Mouse (Mus musculus): ENCODE results near the gene Gnao1. TPM values are rescaled to one million over a fixed set of nuclear protein-coding genes. Genes with fewer than 3 reads are reported as not detected.

Gnao1 gene
- polyA plus RNA-seq, 1 experiment from 2014 or later, result 215 TPM

- ATAC-seq, result no peak
- Histone ChIP-seq H3K36me3 (ENCODE audit: control insufficient read depth, insufficient read depth, low read length) (peaks cover 39% of the 10 kb centered on the region), H3K9me3 (ENCODE audit: control insufficient read depth, low read length) (no peaks in the 10 kb centered on the region), H3K27ac (ENCODE audit: low read depth, low read length) (no peak overlapping the region), H3K27me3 (replicated peaks; ENCODE audit: control insufficient read depth, insufficient read depth, low read length) (no peaks in the 10 kb centered on the region), H3K4me3 (ENCODE audit: low read length) (no peak overlapping the region), H3K4me1 (ENCODE audit: control insufficient read depth, insufficient read depth, low read depth, low read length) (no peaks in the 10 kb centered on the region), H3K4me2 (ENCODE audit: low read length) (no peak overlapping the region), H3K9ac (ENCODE audit: low read depth, low read length) (no peak overlapping the region)
- WGBS, result 73% methylated on average over 7 of the region's 7 CpGs
Observed at GRCm38 (mm10) chr8:93969626-93970340, 160.0 kb downstream of the Gnao1 start.

- Histone ChIP-seq H3K4me3 (ENCODE audit: low read length) (no peak overlapping the region), H3K27ac (ENCODE audit: low read depth, low read length) (no peak overlapping the region), H3K9ac (ENCODE audit: low read depth, low read length) (no peak overlapping the region), H3K9me3 (ENCODE audit: control insufficient read depth, low read length) (no peaks in the 10 kb centered on the region), H3K27me3 (replicated peaks; ENCODE audit: control insufficient read depth, insufficient read depth, low read length) (no peaks in the 10 kb centered on the region), H3K36me3 (ENCODE audit: control insufficient read depth, insufficient read depth, low read length) (peaks cover 33% of the 10 kb centered on the region), H3K4me2 (ENCODE audit: low read length) (no peak overlapping the region), H3K4me1 (ENCODE audit: control insufficient read depth, insufficient read depth, low read depth, low read length) (no peaks in the 10 kb centered on the region)
- ATAC-seq, result no peak
- 91% methylated on average over 10 of the region's 10 CpGs for WGBS
Observed at GRCm38 (mm10) chr8:93971451-93971850, 161.7 kb downstream of the Gnao1 start.

- H3K27me3 ChIP-seq (replicated peaks; ENCODE audit: control insufficient read depth, insufficient read depth, low read length), result no peaks in the 10 kb centered on the region
- H3K9me3 ChIP-seq (ENCODE audit: control insufficient read depth, low read length), result no peaks in the 10 kb centered on the region
- peaks cover 32% of the 10 kb centered on the region for H3K36me3 ChIP-seq (ENCODE audit: control insufficient read depth, insufficient read depth, low read length)
- no peak overlapping the region for H3K4me2 ChIP-seq (ENCODE audit: low read length)
- no peak overlapping the region for H3K4me3 ChIP-seq (ENCODE audit: low read length)
- WGBS, result 83% methylated on average over 5 of the region's 5 CpGs
- H3K4me1 ChIP-seq (ENCODE audit: control insufficient read depth, insufficient read depth, low read depth, low read length), result no peaks in the 10 kb centered on the region
- no peak overlapping the region for H3K27ac ChIP-seq (ENCODE audit: low read depth, low read length)
- H3K9ac ChIP-seq (ENCODE audit: low read depth, low read length), result no peak overlapping the region
- no peak for ATAC-seq
Observed at GRCm38 (mm10) chr8:93972211-93972610, 162.4 kb downstream of the Gnao1 start.

GRCm38 (mm10) chr8:93972971-93973734, 163.4 kb downstream of the Gnao1 start:
- H3K9me3 ChIP-seq (ENCODE audit: control insufficient read depth, low read length), result no peaks in the 10 kb centered on the region
- H3K4me1 ChIP-seq (ENCODE audit: control insufficient read depth, insufficient read depth, low read depth, low read length), result no peaks in the 10 kb centered on the region
- H3K27me3 ChIP-seq (replicated peaks; ENCODE audit: control insufficient read depth, insufficient read depth, low read length), result no peaks in the 10 kb centered on the region
- no peak overlapping the region for H3K9ac ChIP-seq (ENCODE audit: low read depth, low read length)
- H3K27ac ChIP-seq (ENCODE audit: low read depth, low read length), result no peak overlapping the region
- no peak overlapping the region for H3K4me3 ChIP-seq (ENCODE audit: low read length)
- H3K4me2 ChIP-seq (ENCODE audit: low read length), result no peak overlapping the region
- H3K36me3 ChIP-seq (ENCODE audit: control insufficient read depth, insufficient read depth, low read length), result peaks cover 30% of the 10 kb centered on the region
- WGBS, result 78% methylated on average over 14 of the region's 14 CpGs
- ATAC-seq, result peak; percentile 37; the same call in 1 of the 2 replicates

GRCm38 (mm10) chr8:93973831-93974375, 164.1 kb downstream of the Gnao1 start:
- 90% methylated on average over 13 of the region's 13 CpGs for WGBS
- no peaks in the 10 kb centered on the region for H3K4me1 ChIP-seq (ENCODE audit: control insufficient read depth, insufficient read depth, low read depth, low read length)
- H3K4me2 ChIP-seq (ENCODE audit: low read length), result no peak overlapping the region

GRCm38 (mm10) chr8:93974602-93975186, 164.9 kb downstream of the Gnao1 start:
- Histone ChIP-seq H3K9ac (ENCODE audit: low read depth, low read length) (no peak overlapping the region), H3K4me3 (ENCODE audit: low read length) (no peak overlapping the region), H3K27me3 (replicated peaks; ENCODE audit: control insufficient read depth, insufficient read depth, low read length) (no peaks in the 10 kb centered on the region), H3K4me1 (ENCODE audit: control insufficient read depth, insufficient read depth, low read depth, low read length) (no peaks in the 10 kb centered on the region), H3K9me3 (ENCODE audit: control insufficient read depth, low read length) (no peaks in the 10 kb centered on the region), H3K4me2 (ENCODE audit: low read length) (no peak overlapping the region), H3K27ac (ENCODE audit: low read depth, low read length) (no peak overlapping the region), H3K36me3 (ENCODE audit: control insufficient read depth, insufficient read depth, low read length) (peaks cover 34% of the 10 kb centered on the region)
- WGBS, result 87% methylated on average over 11 of the region's 11 CpGs
- ATAC-seq, result no peak

More at GRCm38 (mm10) chr8:93973831-93974375, 164.1 kb downstream of the Gnao1 start:
- H3K27ac ChIP-seq (ENCODE audit: low read depth, low read length), result no peak overlapping the region
- no peak for ATAC-seq
- H3K36me3 ChIP-seq (ENCODE audit: control insufficient read depth, insufficient read depth, low read length), result peaks cover 34% of the 10 kb centered on the region
- no peak overlapping the region for H3K9ac ChIP-seq (ENCODE audit: low read depth, low read length)
- H3K27me3 ChIP-seq (replicated peaks; ENCODE audit: control insufficient read depth, insufficient read depth, low read length), result no peaks in the 10 kb centered on the region
- H3K4me3 ChIP-seq (ENCODE audit: low read length), result no peak overlapping the region
- no peaks in the 10 kb centered on the region for H3K9me3 ChIP-seq (ENCODE audit: control insufficient read depth, low read length)

GRCm38 (mm10) chr8:93975358-93975757, 165.6 kb downstream of the Gnao1 start:
- H3K27ac ChIP-seq (ENCODE audit: low read depth, low read length), result no peak overlapping the region
- H3K4me1 ChIP-seq (ENCODE audit: control insufficient read depth, insufficient read depth, low read depth, low read length), result no peaks in the 10 kb centered on the region
- no peak overlapping the region for H3K4me2 ChIP-seq (ENCODE audit: low read length)
- H3K27me3 ChIP-seq (replicated peaks; ENCODE audit: control insufficient read depth, insufficient read depth, low read length), result no peaks in the 10 kb centered on the region
- WGBS, result 91% methylated on average over 2 of the region's 2 CpGs
- no peak overlapping the region for H3K9ac ChIP-seq (ENCODE audit: low read depth, low read length)
- peaks cover 34% of the 10 kb centered on the region for H3K36me3 ChIP-seq (ENCODE audit: control insufficient read depth, insufficient read depth, low read length)
- no peak for ATAC-seq
- no peaks in the 10 kb centered on the region for H3K9me3 ChIP-seq (ENCODE audit: control insufficient read depth, low read length)
- no peak overlapping the region for H3K4me3 ChIP-seq (ENCODE audit: low read length)

- 94% methylated on average over 6 of the region's 6 CpGs for WGBS
- H3K36me3 ChIP-seq (ENCODE audit: control insufficient read depth, insufficient read depth, low read length), result peaks cover 37% of the 10 kb centered on the region
- no peak for ATAC-seq
Observed at GRCm38 (mm10) chr8:93976446-93977211, 166.9 kb downstream of the Gnao1 start.

More at GRCm38 (mm10) chr8:93976446-93977211, 166.9 kb downstream of the Gnao1 start:
- Histone ChIP-seq H3K9ac (ENCODE audit: low read depth, low read length) (no peak overlapping the region), H3K4me2 (ENCODE audit: low read length) (no peak overlapping the region), H3K9me3 (ENCODE audit: control insufficient read depth, low read length) (no peaks in the 10 kb centered on the region), H3K4me1 (ENCODE audit: control insufficient read depth, insufficient read depth, low read depth, low read length) (no peaks in the 10 kb centered on the region), H3K27me3 (replicated peaks; ENCODE audit: control insufficient read depth, insufficient read depth, low read length) (no peaks in the 10 kb centered on the region), H3K4me3 (ENCODE audit: low read length) (no peak overlapping the region), H3K27ac (ENCODE audit: low read depth, low read length) (no peak overlapping the region)
